Mouse (Mus musculus): ENCODE data around the gene Glt28d2. TPM values are rescaled to one million over a fixed set of nuclear protein-coding genes. Genes with fewer than 3 reads are reported as not detected.

The Glt28d2 gene
- polyA plus RNA-seq, 1 experiment from 2014 or later: 4.3 TPM

DNA sequence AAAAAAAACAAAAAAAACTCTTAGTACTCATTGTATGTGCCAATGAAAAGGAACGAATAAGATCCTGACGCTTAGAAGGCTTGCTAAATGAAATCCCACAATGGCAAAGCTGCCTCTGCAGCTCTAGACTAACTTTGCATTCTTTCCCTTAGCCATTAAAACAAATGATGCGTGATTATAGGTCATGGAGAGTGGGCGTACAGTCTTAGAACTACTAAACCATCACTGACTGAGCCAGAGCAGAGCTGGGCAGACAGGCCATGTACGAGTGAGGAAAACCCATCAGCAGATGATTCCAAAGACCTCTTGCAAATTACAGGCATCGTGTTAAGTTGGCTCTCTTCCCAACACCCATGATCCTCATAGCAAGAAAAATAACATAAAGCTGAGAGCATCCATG is 59.5 kb downstream of the Glt28d2 start:
- Histone ChIP-seq H3K4me3 (ENCODE audit: low read depth, low read length) (no peak overlapping the region), H3K27me3 (replicated peaks; ENCODE audit: insufficient read depth, low read length) (no peaks in the 10 kb centered on the region), H3K9me3 (ENCODE audit: low read length) (no peaks in the 10 kb centered on the region), H3K4me1 (ENCODE audit: insufficient read depth, low read depth, low read length) (no peaks in the 10 kb centered on the region), H3K9ac (replicated peaks; ENCODE audit: low read depth) (no peak overlapping the region), H3K27ac (ENCODE audit: low read length) (no peak overlapping the region), H3K36me3 (ENCODE audit: insufficient read depth, low read length) (no peaks in the 10 kb centered on the region), H3K4me2 (replicated peaks; ENCODE audit: low read depth, low read length) (no peak overlapping the region)
- DNase-seq (ENCODE audit: low spot score) (no peak), ATAC-seq (no peak)
- no peak for TF ChIP-seq CTCF (IDR thresholded peaks at IDR 0.05)
- no peak for TF ChIP-seq EP300 (IDR thresholded peaks at IDR 0.05)
- 73% methylated on average over 6 of the region's 6 CpGs for WGBS

DNA sequence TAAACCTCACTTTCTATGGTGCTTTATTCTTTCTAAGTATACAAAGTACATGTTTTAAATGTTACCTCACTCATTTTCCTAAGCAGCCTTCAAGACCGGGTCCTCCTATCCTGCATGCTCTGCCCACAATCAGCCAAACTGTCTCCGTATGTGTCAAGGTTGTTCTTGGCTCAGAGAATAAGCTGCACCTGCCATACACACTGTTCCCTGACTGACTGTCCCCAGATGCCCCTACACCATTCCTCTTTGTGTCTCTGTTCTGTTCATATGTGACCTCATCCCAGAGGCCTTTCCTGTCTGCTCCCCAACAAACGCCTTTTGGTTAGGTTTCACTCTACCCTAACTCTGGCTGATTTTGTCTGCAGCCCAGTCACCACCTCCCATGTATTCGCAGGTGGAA is 60.0 kb downstream of the Glt28d2 start:
- Histone ChIP-seq H3K9ac (replicated peaks; ENCODE audit: low read depth) (no peak overlapping the region), H3K9me3 (ENCODE audit: low read length) (no peaks in the 10 kb centered on the region), H3K4me2 (replicated peaks; ENCODE audit: low read depth, low read length) (no peak overlapping the region), H3K27me3 (replicated peaks; ENCODE audit: insufficient read depth, low read length) (no peaks in the 10 kb centered on the region), H3K36me3 (ENCODE audit: insufficient read depth, low read length) (no peaks in the 10 kb centered on the region), H3K27ac (ENCODE audit: low read length) (no peak overlapping the region), H3K4me3 (ENCODE audit: low read depth, low read length) (no peak overlapping the region), H3K4me1 (ENCODE audit: insufficient read depth, low read depth, low read length) (no peaks in the 10 kb centered on the region)
- DNase-seq (ENCODE audit: low spot score) (no peak), ATAC-seq (no peak)
- no peak for TF ChIP-seq CTCF (IDR thresholded peaks at IDR 0.05)
- 76% methylated on average over 4 of the region's 4 CpGs for WGBS

DNA sequence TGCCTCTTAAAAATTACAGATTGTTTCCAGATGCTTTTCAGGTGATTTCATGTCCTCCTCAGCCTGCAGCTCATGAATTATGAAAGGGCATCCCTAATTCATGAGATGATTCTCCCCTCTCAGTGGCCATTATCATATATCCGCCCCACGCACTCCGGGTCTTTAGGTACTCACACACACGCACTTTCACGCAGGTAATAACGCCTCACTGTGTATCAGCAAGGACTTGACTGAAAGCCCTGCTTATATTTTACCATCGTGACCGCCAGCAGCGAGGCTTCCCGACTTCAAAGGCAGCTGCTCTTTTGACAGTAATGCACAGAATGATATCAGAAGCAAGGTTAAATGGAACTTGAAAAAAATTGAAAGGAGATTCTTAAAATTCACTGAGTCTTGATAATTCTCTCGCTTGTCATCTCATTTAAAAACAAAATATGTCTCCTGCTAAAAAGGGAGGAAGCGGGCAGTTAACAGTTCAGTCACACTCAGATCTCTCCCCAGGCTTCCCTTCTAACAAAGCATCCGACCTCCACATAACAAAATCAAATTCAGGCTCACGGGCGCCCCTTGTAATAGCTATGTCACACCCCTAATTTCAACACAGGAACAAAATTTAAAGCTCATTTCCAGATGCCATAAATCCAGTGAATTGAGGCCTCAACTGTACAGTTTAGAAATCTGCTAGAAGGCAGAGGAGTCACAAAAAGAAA is 66.3 kb downstream of the Glt28d2 start:
- Histone ChIP-seq H3K36me3 (ENCODE audit: insufficient read depth, low read length) (no peaks in the 10 kb centered on the region), H3K4me1 (ENCODE audit: insufficient read depth, low read depth, low read length) (no peaks in the 10 kb centered on the region), H3K27ac (ENCODE audit: low read length) (no peak overlapping the region), H3K4me3 (ENCODE audit: low read depth, low read length) (no peak overlapping the region), H3K27me3 (replicated peaks; ENCODE audit: insufficient read depth, low read length) (no peaks in the 10 kb centered on the region), H3K4me2 (replicated peaks; ENCODE audit: low read depth, low read length) (no peak overlapping the region), H3K9me3 (ENCODE audit: low read length) (no peaks in the 10 kb centered on the region), H3K9ac (replicated peaks; ENCODE audit: low read depth) (no peak overlapping the region)
- DNase-seq (ENCODE audit: low spot score) (no peak), ATAC-seq (no peak)
- no peak for TF ChIP-seq EP300 (IDR thresholded peaks at IDR 0.05)
- TF ChIP-seq CTCF (IDR thresholded peaks at IDR 0.05): no peak
- WGBS: 63% methylated on average over 15 of the region's 15 CpGs

Other genes starting within 250 kb of the Glt28d2 start
- gene Fam160a1, start 70.2 kb downstream of the Glt28d2 start, polyA plus RNA-seq (2015; fragmentation: Nextera tagmentation; extraction: Ambion mirVana): 4.6 and 5.3 TPM in 2 replicates
- 8.9 and 13.4 TPM in 2 replicates for gene Gm37240, start within 50 bp of the Glt28d2 start, polyA plus RNA-seq (2015; fragmentation: Nextera tagmentation; extraction: Ambion mirVana)
- 28.3 and 33.0 TPM in 2 replicates for gene Sh3d19, start 83.6 kb upstream of the Glt28d2 start, polyA plus RNA-seq (2015; fragmentation: Nextera tagmentation; extraction: Ambion mirVana)
- not detected in 2 replicates for gene Prss48, start 115.0 kb upstream of the Glt28d2 start, polyA plus RNA-seq (2015; fragmentation: Nextera tagmentation; extraction: Ambion mirVana)

Data from lung, postnatal 0 days (tissue).